Mouse (Mus musculus) embryonic fibroblast, embryonic 13.5 days (primary cell): Measurements from ENCODE around the gene Myl7. TPM values are rescaled to one million over a fixed set of nuclear protein-coding genes. Genes with fewer than 3 reads are reported as not detected.

Source experiments
- H3K27ac ChIP-seq: 2 replicates; pipeline ENCODE4 v1.5.1; 2012; ENCODE audit warnings: low read length, control low read depth, inconsistent platforms; ENCODE audit not compliant: insufficient read depth
- H3K4me1 ChIP-seq: 2 replicates; pipeline ENCODE4 v1.6.1; 2011; ENCODE audit warnings: low read length; ENCODE audit not compliant: control insufficient read depth, insufficient read depth
- H3K4me3 ChIP-seq: 2 replicates; pipeline ENCODE4 v1.5.1; 2011; ENCODE audit warnings: mild to moderate bottlenecking, control low read depth, low read length; ENCODE audit not compliant: insufficient read depth
- CTCF ChIP-seq: IDR thresholded peaks from 2 replicates; pipeline ENCODE4 v1.5.1; 2011; ENCODE audit warnings: mild to moderate bottlenecking, control low read depth, low read length, moderate library complexity, borderline replicate concordance; ENCODE audit not compliant: insufficient read depth
- POLR2A ChIP-seq: IDR thresholded peaks from 2 replicates; pipeline ENCODE4 v1.6.1; 2011; ENCODE audit warnings: low read depth, mild to moderate bottlenecking, control low read depth, low read length, moderate library complexity
- polyA plus RNA-seq: library from polyadenylated mRNA; stranded (reverse); fragments of >200 nt; gene quantifications from 2 replicates; pipeline ENCODE4 v1.2.4, GENCODE M21; 2011; ENCODE audit warnings: low read depth; ENCODE audit not compliant: missing spikeins, insufficient read length

Myl7 gene
- polyA plus RNA-seq, 1 experiment: not detected

- Histone ChIP-seq H3K4me1 (0 out of 2 replicates have a peak, but pooled peaks cover 2% of the 10 kb centered on the region), H3K27ac (no peak overlapping the region), H3K4me3 (no peak overlapping the region)
- TF ChIP-seq CTCF (no peak), POLR2A (peak; percentile 35; the same call in 1 of the 2 replicates)
These were observed 25.4 kb downstream of the Myl7 start for GRCm38 (mm10) chr11:5873192-5873591.

- Histone ChIP-seq H3K4me1 (0 out of 2 replicates have a peak, but pooled peaks cover 2% of the 10 kb centered on the region), H3K27ac (no peak overlapping the region), H3K4me3 (no peak overlapping the region)
- no peak; the same call in 1 of the 2 replicates for TF ChIP-seq POLR2A
- TF ChIP-seq CTCF: no peak
These were observed 25.9 kb downstream of the Myl7 start for GRCm38 (mm10) chr11:5872707-5873106.

- Histone ChIP-seq H3K4me3 (no peak overlapping the region), H3K27ac (no peak overlapping the region), H3K4me1 (no peaks in the 10 kb centered on the region)
- TF ChIP-seq POLR2A (no peak), CTCF (no peak)
These were observed 28.5 kb downstream of the Myl7 start for GRCm38 (mm10) chr11:5870069-5870468.

GRCm38 (mm10) chr11:5869331-5869730, 29.3 kb downstream of the Myl7 start:
- no peak overlapping the region for H3K4me3 ChIP-seq
- TF ChIP-seq POLR2A (0 out of 2 replicates have a peak, but pooled peaks have one; percentile 6), CTCF (no peak)

GRCm38 (mm10) chr11:5868324-5868723, 30.3 kb downstream of the Myl7 start:
- 0 out of 2 replicates have a peak, but pooled peaks cover 4% of the 10 kb centered on the region for H3K4me1 ChIP-seq
- no peak overlapping the region for H3K4me3 ChIP-seq
- no peak overlapping the region for H3K27ac ChIP-seq
- TF ChIP-seq POLR2A (no peak), CTCF (no peak)

More at GRCm38 (mm10) chr11:5869331-5869730, 29.3 kb downstream of the Myl7 start:
- no peak overlapping the region for H3K27ac ChIP-seq
- H3K4me1 ChIP-seq: no peaks in the 10 kb centered on the region

- Histone ChIP-seq H3K4me3 (no peak overlapping the region), H3K27ac (no peak overlapping the region), H3K4me1 (0 out of 2 replicates have a peak, but pooled peaks cover 4% of the 10 kb centered on the region)
- TF ChIP-seq CTCF: no peak
These were observed 31.4 kb downstream of the Myl7 start for GRCm38 (mm10) chr11:5867196-5867595.

GRCm38 (mm10) chr11:5862394-5863105, 36.0 kb downstream of the Myl7 start:
- H3K4me1 ChIP-seq: peaks cover 21% of the 10 kb centered on the region
- peak; percentile 59; the same call in 1 of the 2 replicates for TF ChIP-seq POLR2A
- no peak for TF ChIP-seq CTCF
- H3K27ac ChIP-seq: peak overlapping the region; percentile 90
- H3K4me3 ChIP-seq: peak overlapping the region; percentile 73

GRCm38 (mm10) chr11:5861678-5862393, 36.7 kb downstream of the Myl7 start, which contains the start of gene Aebp1:
Aebp1 (plus strand) TSS chr11:5861947.
- peaks cover 21% of the 10 kb centered on the region for H3K4me1 ChIP-seq
- H3K4me3 ChIP-seq: peak within 1 kb of the TSS; percentile 73
- H3K27ac ChIP-seq: peak within 1 kb of the TSS; percentile 90
- TF ChIP-seq CTCF (no peak), POLR2A (peak; percentile 79)

- Histone ChIP-seq H3K4me1 (peaks cover 28% of the 10 kb centered on the region), H3K4me3 (no peak overlapping the region), H3K27ac (peak overlapping the region; percentile 62)
- TF ChIP-seq CTCF (no peak), POLR2A (peak; percentile 11; the same call in 1 of the 2 replicates)
These were observed 37.9 kb downstream of the Myl7 start for GRCm38 (mm10) chr11:5860639-5861038.

- Histone ChIP-seq H3K27ac (peak overlapping the region; percentile 62), H3K4me3 (no peak overlapping the region), H3K4me1 (peaks cover 28% of the 10 kb centered on the region)
- no peak for TF ChIP-seq CTCF
- TF ChIP-seq POLR2A: no peak
These were observed 38.6 kb downstream of the Myl7 start for GRCm38 (mm10) chr11:5859883-5860550.
